Mouse (Mus musculus): ENCODE measurements around the gene Fam83f. TPM values are rescaled to one million over a fixed set of nuclear protein-coding genes. Genes with fewer than 3 reads are reported as not detected.

Fam83f gene
- polyA plus RNA-seq, 2 experiments, result 0.81 to 1.2 TPM

DNA sequence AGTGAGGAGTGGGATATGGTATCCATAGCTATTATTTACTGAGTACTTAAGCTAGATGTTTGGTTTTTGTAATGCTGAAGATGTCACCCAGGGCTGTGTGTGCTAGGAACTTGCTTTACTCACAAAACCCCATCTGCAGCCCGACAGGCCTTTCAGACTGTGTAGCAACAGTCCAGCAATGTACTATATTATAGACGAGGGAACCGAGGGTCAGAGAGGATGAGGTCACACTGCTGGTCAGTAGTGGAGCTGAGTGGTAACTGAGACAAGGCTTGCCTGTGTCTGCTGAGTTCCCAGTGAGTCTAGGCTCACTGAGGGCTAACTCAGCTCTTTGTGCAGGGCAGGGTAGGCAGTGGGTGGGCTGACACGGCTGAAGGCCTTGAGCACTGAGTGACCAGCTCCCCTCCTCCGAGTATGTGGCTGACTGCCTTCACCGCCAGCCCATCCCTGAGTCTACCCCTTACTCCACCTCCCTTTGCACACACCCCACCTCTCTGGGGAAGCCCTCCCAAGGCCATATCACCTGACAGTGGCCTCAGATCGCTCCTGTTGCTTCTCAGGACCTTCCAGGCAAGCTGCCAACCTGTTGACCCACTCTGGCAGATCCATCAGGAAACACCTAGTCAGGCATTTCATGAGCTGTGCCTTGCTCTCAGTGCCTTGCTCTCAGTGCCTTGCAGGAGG lies 8.8 kb downstream of the Fam83f start:
- H3K36me3 ChIP-seq (replicated peaks; ENCODE audit: control insufficient read depth, insufficient read depth, low read depth), result no peaks in the 10 kb centered on the region
- no peak overlapping the region for H3K4me3 ChIP-seq (ENCODE audit: insufficient read depth in 1 of 2, low read depth in 2 of 2, low read length in 2 of 2)
- no peak overlapping the region for H3K27ac ChIP-seq
- no peak overlapping the region for H3K4me2 ChIP-seq (ENCODE audit: low read depth)
- H3K4me1 ChIP-seq (replicated peaks; ENCODE audit: control insufficient read depth in 2 of 2, insufficient read depth in 2 of 2, low read length in 1 of 2), result peaks cover 0 to 9% of the 10 kb centered on the region in 2 experiments; a peak in 2 of 4 replicates
- no peaks in the 10 kb centered on the region for H3K9me3 ChIP-seq (ENCODE audit: control insufficient read depth, low read length)
- H3K27me3 ChIP-seq (ENCODE audit: control insufficient read depth, insufficient read depth, low read length), result no peaks in the 10 kb centered on the region; the same call in 1 of the 2 replicates
- no peak for TF ChIP-seq EP300 (IDR thresholded peaks at IDR 0.05; ENCODE audit: low read depth)
- H3K9ac ChIP-seq (replicated peaks), result no peak overlapping the region
- 53% methylated on average over 7 of the region's 7 CpGs for WGBS (ENCODE audit: insufficient replicate concordance)
- ATAC-seq (ENCODE audit: insufficient read depth) (no peak), DNase-seq (ENCODE audit: low read depth in 3 of 3, low spot score in 3 of 3) (no peak)

GRCm38 (mm10) chr15:80681466-80681881 lies 9.8 kb downstream of the Fam83f start:
- WGBS (ENCODE audit: insufficient replicate concordance), result 42% methylated on average over 4 of the region's 4 CpGs
- Histone ChIP-seq H3K9me3 (ENCODE audit: control insufficient read depth, low read length) (no peaks in the 10 kb centered on the region), H3K9ac (replicated peaks) (no peak overlapping the region), H3K4me3 (ENCODE audit: insufficient read depth in 1 of 2, low read depth in 2 of 2, low read length in 2 of 2) (no peak overlapping the region), H3K27ac (no peak overlapping the region), H3K27me3 (ENCODE audit: control insufficient read depth, insufficient read depth, low read length) (no peaks in the 10 kb centered on the region; the same call in 1 of the 2 replicates), H3K4me1 (replicated peaks; ENCODE audit: control insufficient read depth in 2 of 2, insufficient read depth in 2 of 2, low read length in 1 of 2) (peaks cover 0 to 9% of the 10 kb centered on the region in 2 experiments; a peak in 2 of 4 replicates), H3K36me3 (replicated peaks; ENCODE audit: control insufficient read depth, insufficient read depth, low read depth) (no peaks in the 10 kb centered on the region), H3K4me2 (ENCODE audit: low read depth) (no peak overlapping the region)
- TF ChIP-seq CTCF (IDR thresholded peaks at IDR 0.05; ENCODE audit: low read depth), result no peak
- DNase-seq (ENCODE audit: low read depth in 3 of 3, low spot score in 3 of 3) (no peak), ATAC-seq (ENCODE audit: insufficient read depth) (no peak)

- ATAC-seq (ENCODE audit: insufficient read depth), result no peak
- H3K4me1 ChIP-seq (replicated peaks; ENCODE audit: control insufficient read depth in 2 of 2, insufficient read depth in 2 of 2, low read length in 1 of 2), result peaks cover 0 to 9% of the 10 kb centered on the region in 2 experiments; a peak in 2 of 4 replicates
These were observed 10.7 kb downstream of the Fam83f start for GRCm38 (mm10) chr15:80682343-80682742.

GRCm38 (mm10) chr15:80683151-80683550 lies 11.5 kb downstream of the Fam83f start:
- Histone ChIP-seq H3K4me1 (replicated peaks; ENCODE audit: control insufficient read depth in 2 of 2, insufficient read depth in 2 of 2, low read length in 1 of 2) (peaks cover 0 to 9% of the 10 kb centered on the region in 2 experiments; a peak in 3 of 4 replicates), H3K4me3 (ENCODE audit: insufficient read depth in 1 of 2, low read depth in 2 of 2, low read length in 2 of 2) (no peak overlapping the region), H3K9ac (replicated peaks) (no peak overlapping the region), H3K4me2 (ENCODE audit: low read depth) (no peak overlapping the region), H3K9me3 (ENCODE audit: control insufficient read depth, low read length) (no peaks in the 10 kb centered on the region), H3K36me3 (replicated peaks; ENCODE audit: control insufficient read depth, insufficient read depth, low read depth) (no peaks in the 10 kb centered on the region), H3K27ac (no peak overlapping the region), H3K27me3 (ENCODE audit: control insufficient read depth, insufficient read depth, low read length) (no peaks in the 10 kb centered on the region; the same call in 1 of the 2 replicates)
- ATAC-seq (ENCODE audit: insufficient read depth) (no peak), DNase-seq (ENCODE audit: low read depth in 3 of 3, low spot score in 3 of 3) (no peak)
- 58% methylated on average over 6 of the region's 6 CpGs for WGBS (ENCODE audit: insufficient replicate concordance)
- no peak for TF ChIP-seq CTCF (IDR thresholded peaks at IDR 0.05; ENCODE audit: low read depth)
- TF ChIP-seq EP300 (IDR thresholded peaks at IDR 0.05; ENCODE audit: low read depth), result no peak

More at GRCm38 (mm10) chr15:80682343-80682742, 10.7 kb downstream of the Fam83f start:
- H3K9me3 ChIP-seq (ENCODE audit: control insufficient read depth, low read length), result no peaks in the 10 kb centered on the region
- H3K36me3 ChIP-seq (replicated peaks; ENCODE audit: control insufficient read depth, insufficient read depth, low read depth), result no peaks in the 10 kb centered on the region
- TF ChIP-seq EP300 (IDR thresholded peaks at IDR 0.05; ENCODE audit: low read depth) (no peak), CTCF (IDR thresholded peaks at IDR 0.05; ENCODE audit: low read depth) (no peak)
- no peak overlapping the region for H3K27ac ChIP-seq
- no peaks in the 10 kb centered on the region; the same call in 1 of the 2 replicates for H3K27me3 ChIP-seq (ENCODE audit: control insufficient read depth, insufficient read depth, low read length)
- peak overlapping the region; percentile 14; the same call in 1 of the 2 replicates for H3K4me2 ChIP-seq (ENCODE audit: low read depth)
- DNase-seq (ENCODE audit: low read depth in 3 of 3, low spot score in 3 of 3), result no peak
- no peak overlapping the region for H3K4me3 ChIP-seq (ENCODE audit: insufficient read depth in 1 of 2, low read depth in 2 of 2, low read length in 2 of 2)
- no peak overlapping the region for H3K9ac ChIP-seq (replicated peaks)
- 53% methylated on average over 8 of the region's 8 CpGs for WGBS (ENCODE audit: insufficient replicate concordance)

GRCm38 (mm10) chr15:80683990-80684389 lies 12.3 kb downstream of the Fam83f start:
- TF ChIP-seq EP300 (IDR thresholded peaks at IDR 0.05; ENCODE audit: low read depth) (no peak), CTCF (IDR thresholded peaks at IDR 0.05; ENCODE audit: low read depth) (no peak)
- Histone ChIP-seq H3K9ac (replicated peaks) (no peak overlapping the region), H3K27ac (no peak overlapping the region), H3K4me1 (replicated peaks; ENCODE audit: control insufficient read depth in 2 of 2, insufficient read depth in 2 of 2, low read length in 1 of 2) (peaks cover 7 to 15% of the 10 kb centered on the region in 2 experiments), H3K9me3 (ENCODE audit: control insufficient read depth, low read length) (no peaks in the 10 kb centered on the region), H3K4me2 (ENCODE audit: low read depth) (no peak overlapping the region), H3K27me3 (ENCODE audit: control insufficient read depth, insufficient read depth, low read length) (no peaks in the 10 kb centered on the region; the same call in 1 of the 2 replicates), H3K36me3 (replicated peaks; ENCODE audit: control insufficient read depth, insufficient read depth, low read depth) (no peaks in the 10 kb centered on the region), H3K4me3 (ENCODE audit: insufficient read depth in 1 of 2, low read depth in 2 of 2, low read length in 2 of 2) (no peak overlapping the region)
- DNase-seq (ENCODE audit: low read depth in 3 of 3, low spot score in 3 of 3) (no peak), ATAC-seq (ENCODE audit: insufficient read depth) (no peak)
- WGBS (ENCODE audit: insufficient replicate concordance), result 55% methylated on average over 3 of the region's 3 CpGs
